Mouse (Mus musculus): ENCODE data around the gene Elp6. TPM values are rescaled to one million over a fixed set of nuclear protein-coding genes. Genes with fewer than 3 reads are reported as not detected.

Elp6 gene
- polyA plus RNA-seq, 1 experiment, result 26.0 TPM

DNA sequence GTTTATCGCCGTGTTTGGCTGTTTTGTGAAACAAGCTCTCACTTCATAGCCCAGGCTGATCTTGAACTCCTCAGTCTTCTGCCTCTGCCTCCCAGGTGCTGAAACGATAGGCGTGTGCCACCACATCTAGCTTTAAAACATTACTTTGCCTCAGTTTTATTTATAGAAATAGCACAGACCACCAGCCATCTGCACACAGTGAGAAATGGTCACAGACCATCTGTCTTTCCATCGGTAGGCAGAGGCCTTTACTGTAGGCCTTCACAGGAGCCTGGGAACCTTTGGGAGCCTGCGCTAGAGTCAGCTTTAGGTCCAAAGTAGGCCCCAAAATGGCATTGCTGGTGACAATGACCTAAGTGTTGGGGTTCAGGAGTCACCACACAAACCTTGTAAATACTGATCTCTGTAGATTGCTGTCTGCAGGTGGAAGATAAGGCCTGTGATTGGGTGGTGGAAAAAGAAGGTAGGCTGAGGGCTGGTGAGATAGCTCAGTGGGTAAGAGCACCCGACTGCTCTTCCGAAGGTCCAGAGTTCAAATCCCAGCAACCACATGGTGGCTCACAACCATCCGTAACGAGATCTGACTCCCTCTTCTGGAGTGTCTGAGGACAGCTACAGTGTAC lies 20.8 kb upstream of the Elp6 start:
- Histone ChIP-seq H3ac (ENCODE audit: control insufficient read depth, insufficient read length, low read depth) (no peak overlapping the region), H3K27me3 (ENCODE audit: control insufficient read depth, insufficient read depth, insufficient read length) (no peaks in the 10 kb centered on the region), H3K36me3 (ENCODE audit: control insufficient read depth, insufficient read depth) (no peaks in the 10 kb centered on the region), H3K79me2 (ENCODE audit: control insufficient read depth, insufficient read depth) (no peaks in the 10 kb centered on the region), H3K79me3 (ENCODE audit: low read depth) (no peaks in the 10 kb centered on the region), H3K4me3 (ENCODE audit: insufficient read depth, poor library complexity, severe bottlenecking) (no peak overlapping the region)
- TF ChIP-seq CTCF (IDR thresholded peaks at IDR 0.05; ENCODE audit: control insufficient read depth, insufficient read depth, insufficient read length), result no peak
- no peak for TF ChIP-seq USF1 (IDR thresholded peaks at IDR 0.05; ENCODE audit: low read depth)
- no peak for TF ChIP-seq MYOG (IDR thresholded peaks at IDR 0.05; ENCODE audit: control insufficient read depth, extremely low read depth, insufficient read length)
- TF ChIP-seq CEBPB (IDR thresholded peaks at IDR 0.05; ENCODE audit: low read depth), result no peak
- TF ChIP-seq MYOD1 (IDR thresholded peaks at IDR 0.05; ENCODE audit: control insufficient read depth, insufficient read length, low read depth), result no peak
- no peak for TF ChIP-seq FOSL1 (IDR thresholded peaks at IDR 0.05; ENCODE audit: insufficient read depth, low read length, poor library complexity, severe bottlenecking)
- TF ChIP-seq MAX (IDR thresholded peaks at IDR 0.05), result no peak

DNA sequence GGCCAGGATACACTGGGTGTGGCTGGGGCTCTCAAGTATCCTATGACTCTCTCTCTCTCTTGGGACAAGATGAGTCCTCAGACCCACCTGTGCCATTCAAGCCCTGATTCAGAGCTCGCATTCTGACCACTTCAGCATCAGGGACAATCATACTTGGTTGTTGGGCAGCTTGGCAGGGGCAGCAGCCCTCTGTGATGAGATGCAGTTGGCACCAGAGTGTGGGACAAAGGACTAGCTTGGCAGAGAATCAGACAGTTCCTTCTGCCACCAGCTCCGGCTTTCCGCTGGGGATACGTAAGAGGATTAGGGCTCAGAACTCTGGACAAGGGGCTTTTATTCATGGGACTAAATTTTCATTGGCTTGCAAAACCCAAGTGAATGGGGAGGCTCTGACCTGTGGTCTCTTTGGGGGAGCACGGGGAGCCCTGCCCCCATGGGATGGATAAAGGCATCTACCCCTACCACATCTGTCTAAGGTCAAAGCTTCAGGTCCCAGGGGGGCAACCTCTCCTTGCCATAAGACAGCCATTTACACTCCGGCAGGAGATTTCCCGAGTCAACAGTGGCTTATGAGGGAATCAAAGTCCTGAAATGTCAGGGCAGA lies 17.6 kb upstream of the Elp6 start:
- no peaks in the 10 kb centered on the region for H3K36me3 ChIP-seq (ENCODE audit: control insufficient read depth, insufficient read depth)
- no peaks in the 10 kb centered on the region for H3K27me3 ChIP-seq (ENCODE audit: control insufficient read depth, insufficient read depth, insufficient read length)
- H3K79me2 ChIP-seq (ENCODE audit: control insufficient read depth, insufficient read depth), result no peaks in the 10 kb centered on the region
- no peak overlapping the region for H3ac ChIP-seq (ENCODE audit: control insufficient read depth, insufficient read length, low read depth)
- no peaks in the 10 kb centered on the region for H3K79me3 ChIP-seq (ENCODE audit: low read depth)
- H3K4me3 ChIP-seq (ENCODE audit: insufficient read depth, poor library complexity, severe bottlenecking), result no peak overlapping the region
- TF ChIP-seq USF1 (IDR thresholded peaks at IDR 0.05; ENCODE audit: low read depth) (no peak), MYOG (IDR thresholded peaks at IDR 0.05; ENCODE audit: control insufficient read depth, extremely low read depth, insufficient read length) (no peak), FOSL1 (IDR thresholded peaks at IDR 0.05; ENCODE audit: insufficient read depth, low read length, poor library complexity, severe bottlenecking) (no peak), MYOD1 (IDR thresholded peaks at IDR 0.05; ENCODE audit: control insufficient read depth, insufficient read length, low read depth) (no peak), CTCF (IDR thresholded peaks at IDR 0.05; ENCODE audit: control insufficient read depth, insufficient read depth, insufficient read length) (no peak), CEBPB (IDR thresholded peaks at IDR 0.05; ENCODE audit: low read depth) (no peak)

DNA sequence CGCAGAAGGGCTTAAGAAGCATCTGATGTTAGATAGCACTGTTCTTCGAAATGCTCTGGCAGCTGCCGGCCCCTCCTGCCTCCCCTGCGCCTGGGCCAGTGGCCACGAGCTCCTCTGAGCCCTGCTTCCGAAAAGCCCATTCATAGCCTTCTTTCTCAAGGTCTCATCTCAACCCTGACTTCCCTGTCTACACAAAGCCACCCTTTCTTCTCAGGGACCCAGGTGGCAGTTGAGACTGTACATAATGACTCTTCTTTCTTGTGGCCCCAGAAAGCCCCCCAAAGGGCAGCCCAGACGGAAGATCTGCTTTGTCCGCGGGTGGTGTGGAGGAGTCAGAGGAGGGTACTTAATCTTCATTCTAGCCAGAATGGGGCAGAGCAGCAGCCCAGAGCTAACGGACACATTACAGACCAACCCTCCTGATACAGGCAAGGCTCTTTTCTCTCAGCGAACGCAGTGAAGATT lies 11.7 kb upstream of the Elp6 start:
- Histone ChIP-seq H3K36me3 (ENCODE audit: control insufficient read depth, insufficient read depth) (no peaks in the 10 kb centered on the region), H3K27me3 (ENCODE audit: control insufficient read depth, insufficient read depth, insufficient read length) (no peaks in the 10 kb centered on the region), H3ac (ENCODE audit: control insufficient read depth, insufficient read length, low read depth) (no peak overlapping the region), H3K79me2 (ENCODE audit: control insufficient read depth, insufficient read depth) (no peaks in the 10 kb centered on the region), H3K79me3 (ENCODE audit: low read depth) (no peaks in the 10 kb centered on the region), H3K4me3 (ENCODE audit: insufficient read depth, poor library complexity, severe bottlenecking) (no peak overlapping the region)
- TF ChIP-seq MAX (IDR thresholded peaks at IDR 0.05) (no peak), CTCF (IDR thresholded peaks at IDR 0.05; ENCODE audit: control insufficient read depth, insufficient read depth, insufficient read length) (no peak), FOSL1 (IDR thresholded peaks at IDR 0.05; ENCODE audit: insufficient read depth, low read length, poor library complexity, severe bottlenecking) (no peak), MYOG (IDR thresholded peaks at IDR 0.05; ENCODE audit: control insufficient read depth, extremely low read depth, insufficient read length) (no peak), USF1 (IDR thresholded peaks at IDR 0.05; ENCODE audit: low read depth) (no peak), MYOD1 (IDR thresholded peaks at IDR 0.05; ENCODE audit: control insufficient read depth, insufficient read length, low read depth) (no peak), CEBPB (IDR thresholded peaks at IDR 0.05; ENCODE audit: low read depth) (no peak)

DNA sequence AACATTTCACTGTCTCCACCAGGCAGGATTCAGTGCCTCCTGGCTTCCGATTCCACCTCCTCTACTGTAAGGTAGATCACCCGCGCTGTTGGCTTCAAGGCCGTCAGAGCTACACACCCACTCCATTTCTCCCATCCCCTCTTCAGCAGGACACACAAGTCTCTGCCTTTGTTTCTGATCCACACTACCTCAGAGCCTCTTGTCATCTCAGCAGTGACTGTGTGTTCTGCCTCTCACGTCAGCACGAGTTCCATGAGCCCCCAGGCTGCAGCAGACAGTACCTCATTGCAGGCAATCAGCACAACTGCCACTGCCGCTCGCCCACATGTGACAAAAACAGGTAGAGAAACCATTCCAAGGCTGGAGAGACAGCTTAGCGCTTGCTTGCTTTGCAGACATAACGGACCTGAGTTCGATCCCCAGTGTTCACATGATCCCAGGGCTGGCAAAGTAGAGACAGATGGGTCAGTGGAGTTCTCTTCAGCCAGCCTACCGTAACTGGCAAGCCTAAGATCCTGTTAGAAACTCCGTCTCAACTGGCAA lies 11.0 kb upstream of the Elp6 start:
- H3K36me3 ChIP-seq (ENCODE audit: control insufficient read depth, insufficient read depth), result no peaks in the 10 kb centered on the region
- H3ac ChIP-seq (ENCODE audit: control insufficient read depth, insufficient read length, low read depth), result no peak overlapping the region
- H3K79me2 ChIP-seq (ENCODE audit: control insufficient read depth, insufficient read depth), result no peaks in the 10 kb centered on the region
- no peaks in the 10 kb centered on the region for H3K27me3 ChIP-seq (ENCODE audit: control insufficient read depth, insufficient read depth, insufficient read length)
- no peak for TF ChIP-seq MYOG (IDR thresholded peaks at IDR 0.05; ENCODE audit: control insufficient read depth, extremely low read depth, insufficient read length)
- TF ChIP-seq CTCF (IDR thresholded peaks at IDR 0.05; ENCODE audit: control insufficient read depth, insufficient read depth, insufficient read length), result no peak
- TF ChIP-seq MAX (IDR thresholded peaks at IDR 0.05), result no peak
- no peak for TF ChIP-seq MYOD1 (IDR thresholded peaks at IDR 0.05; ENCODE audit: control insufficient read depth, insufficient read length, low read depth)
- TF ChIP-seq FOSL1 (IDR thresholded peaks at IDR 0.05; ENCODE audit: insufficient read depth, low read length, poor library complexity, severe bottlenecking), result no peak
- no peak for TF ChIP-seq CEBPB (IDR thresholded peaks at IDR 0.05; ENCODE audit: low read depth)
- TF ChIP-seq USF1 (IDR thresholded peaks at IDR 0.05; ENCODE audit: low read depth), result no peak
- no peak overlapping the region for H3K4me3 ChIP-seq (ENCODE audit: insufficient read depth, poor library complexity, severe bottlenecking)
- no peaks in the 10 kb centered on the region for H3K79me3 ChIP-seq (ENCODE audit: low read depth)

DNA sequence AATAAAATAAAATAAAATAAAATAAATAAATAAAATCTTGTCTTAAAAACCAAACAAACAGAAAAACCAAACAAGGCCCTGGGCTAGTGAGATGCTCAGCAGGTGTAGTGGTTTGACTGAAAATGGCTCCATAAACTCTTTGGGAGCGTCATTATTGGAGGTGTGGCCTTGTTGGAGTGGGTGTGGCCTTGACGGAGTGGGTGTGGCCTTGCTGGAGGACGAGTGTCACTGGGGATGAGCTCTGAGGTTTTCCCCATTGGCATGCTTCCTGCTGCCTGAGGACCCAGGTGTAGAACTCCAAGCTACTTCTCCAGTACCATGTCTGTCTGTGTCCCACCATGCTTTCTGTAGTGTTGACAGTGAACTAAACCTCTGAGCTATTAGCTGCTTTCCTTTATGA lies 10.2 kb upstream of the Elp6 start:
- H3K79me3 ChIP-seq (ENCODE audit: low read depth), result no peaks in the 10 kb centered on the region
- H3ac ChIP-seq (ENCODE audit: control insufficient read depth, insufficient read length, low read depth), result no peak overlapping the region
- no peak for TF ChIP-seq CTCF (IDR thresholded peaks at IDR 0.05; ENCODE audit: control insufficient read depth, insufficient read depth, insufficient read length)
- TF ChIP-seq USF1 (IDR thresholded peaks at IDR 0.05; ENCODE audit: low read depth), result no peak
- TF ChIP-seq MYOD1 (IDR thresholded peaks at IDR 0.05; ENCODE audit: control insufficient read depth, insufficient read length, low read depth), result no peak
- no peak for TF ChIP-seq FOSL1 (IDR thresholded peaks at IDR 0.05; ENCODE audit: insufficient read depth, low read length, poor library complexity, severe bottlenecking)
- TF ChIP-seq CEBPB (IDR thresholded peaks at IDR 0.05; ENCODE audit: low read depth), result no peak
- no peaks in the 10 kb centered on the region for H3K27me3 ChIP-seq (ENCODE audit: control insufficient read depth, insufficient read depth, insufficient read length)
- H3K36me3 ChIP-seq (ENCODE audit: control insufficient read depth, insufficient read depth), result no peaks in the 10 kb centered on the region
- no peak overlapping the region for H3K4me3 ChIP-seq (ENCODE audit: insufficient read depth, poor library complexity, severe bottlenecking)
- H3K79me2 ChIP-seq (ENCODE audit: control insufficient read depth, insufficient read depth), result no peaks in the 10 kb centered on the region

Data from C2C12 (cell line).